Mouse (Mus musculus) olfactory bulb, adult 2 months (tissue): ENCODE measurements around the gene Stat3. TPM values are rescaled to one million over a fixed set of nuclear protein-coding genes. Genes with fewer than 3 reads are reported as not detected.

ENCODE experiments used
- H3K27ac ChIP-seq: fragments of 200-500 bp; 2 replicates; pipeline ENCODE4 v1.5.1; 2012; ENCODE audit warnings: low read depth, low read length; ENCODE audit not compliant: insufficient read depth
- H3K4me1 ChIP-seq: fragments of 200-500 bp; 2 replicates; pipeline ENCODE4 v1.6.1; 2012; ENCODE audit warnings: low read length; ENCODE audit not compliant: control insufficient read depth, insufficient read depth
- H3K4me3 ChIP-seq: fragments of 200-500 bp; 2 replicates; pipeline ENCODE4 v1.5.1; 2012; ENCODE audit warnings: mild to moderate bottlenecking, low read depth, low read length, moderate library complexity; ENCODE audit not compliant: insufficient read depth
- CTCF ChIP-seq: fragments of 200-500 bp; IDR thresholded peaks from 2 replicates; pipeline ENCODE4 v1.5.1; 2012; ENCODE audit warnings: low read depth, mild to moderate bottlenecking, low read length, moderate library complexity; ENCODE audit not compliant: insufficient read depth
- POLR2A ChIP-seq: fragments of 200-500 bp; IDR thresholded peaks from 2 replicates; pipeline ENCODE4 v1.6.1; 2012; ENCODE audit warnings: mild to moderate bottlenecking, low read depth, low read length, moderate library complexity; ENCODE audit not compliant: insufficient read depth
- WGBS: fragments of 180-500 bp; shearing (Covaris S2); methylation state at CpG from one replicate; pipeline ENCODE4 v1.1.7; 2018; 5-methylcytosine and 5-hydroxymethylcytosine counted together
- polyA plus RNA-seq: library from polyadenylated mRNA; stranded (reverse); fragments of >200 nt; gene quantifications from 2 replicates; pipeline ENCODE4 v1.2.4, GENCODE M21; 2012; ENCODE audit warnings: low replicate concordance; ENCODE audit not compliant: missing spikeins, insufficient read depth, insufficient read length

Stat3 gene
- polyA plus RNA-seq, 1 experiment: not detected

- no peak for TF ChIP-seq POLR2A
- no peak for TF ChIP-seq CTCF
- H3K27ac ChIP-seq: no peak overlapping the region
- H3K4me3 ChIP-seq: no peak overlapping the region
- 76% methylated on average over 8 of the region's 8 CpGs for WGBS
- H3K4me1 ChIP-seq: peaks cover 6% of the 10 kb centered on the region
Measured at GRCm38 (mm10) chr11:100935373-100936355, 3.7 kb downstream of the Stat3 start.

DNA sequence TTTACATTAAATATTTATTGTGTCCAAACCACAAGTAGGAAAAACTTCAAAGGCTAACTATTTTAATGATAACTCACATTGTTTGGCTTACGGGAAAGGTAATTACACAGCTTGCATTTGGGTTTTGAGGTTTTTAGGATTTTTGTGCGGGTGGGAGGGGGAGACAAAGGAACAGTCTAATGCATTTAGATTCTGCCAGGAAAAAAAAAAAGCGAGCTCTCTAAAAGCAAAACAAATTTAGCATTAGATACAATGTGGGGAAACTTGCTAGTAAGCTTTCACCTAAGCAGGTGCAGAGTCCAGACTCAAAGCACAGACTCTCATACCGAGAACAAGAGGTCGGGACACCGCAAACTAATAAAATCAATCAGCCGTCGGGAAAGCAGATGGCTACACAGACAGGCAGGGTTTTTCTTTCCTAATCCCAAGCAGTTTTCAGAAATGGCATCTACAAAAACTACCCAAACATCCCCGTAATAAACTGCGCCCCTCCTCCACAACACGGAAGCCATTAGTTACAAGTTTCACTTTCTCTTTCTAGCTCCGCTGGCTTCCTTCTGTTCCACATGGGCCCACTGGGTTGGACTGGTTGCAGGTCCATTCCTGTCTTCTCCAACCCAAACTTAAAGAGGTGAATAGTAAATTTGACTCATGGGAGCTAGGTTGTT, 8.0 kb downstream of the Stat3 start:
- no peak for TF ChIP-seq CTCF
- no peak for TF ChIP-seq POLR2A
- 0 out of 2 replicates have a peak overlapping the region, but pooled peaks have one; percentile 16 for H3K27ac ChIP-seq
- peaks cover 9% of the 10 kb centered on the region for H3K4me1 ChIP-seq
- WGBS: 34% methylated on average over 12 of the region's 12 CpGs
- H3K4me3 ChIP-seq: no peak overlapping the region; the same call in 1 of the 2 replicates

- Histone ChIP-seq H3K4me3 (no peak overlapping the region), H3K27ac (no peak overlapping the region), H3K4me1 (peaks cover 9% of the 10 kb centered on the region)
- WGBS: 58% methylated on average over 7 of the region's 7 CpGs
- no peak for TF ChIP-seq CTCF
- no peak for TF ChIP-seq POLR2A
Measured at GRCm38 (mm10) chr11:100930611-100931010, 8.7 kb downstream of the Stat3 start.

GRCm38 (mm10) chr11:100927386-100927785, 12.0 kb downstream of the Stat3 start:
- H3K4me3 ChIP-seq: no peak overlapping the region
- H3K27ac ChIP-seq: no peak overlapping the region
- WGBS: 91% methylated on average over 3 of the region's 3 CpGs
- peaks cover 4% of the 10 kb centered on the region for H3K4me1 ChIP-seq
- TF ChIP-seq POLR2A: no peak

GRCm38 (mm10) chr11:100924386-100924919, 14.9 kb downstream of the Stat3 start:
- Histone ChIP-seq H3K4me1 (peaks cover 6% of the 10 kb centered on the region), H3K4me3 (no peak overlapping the region), H3K27ac (no peak overlapping the region)
- TF ChIP-seq CTCF: no peak
- TF ChIP-seq POLR2A: no peak
- 95% methylated on average over 1 of the region's 1 CpGs for WGBS

DNA sequence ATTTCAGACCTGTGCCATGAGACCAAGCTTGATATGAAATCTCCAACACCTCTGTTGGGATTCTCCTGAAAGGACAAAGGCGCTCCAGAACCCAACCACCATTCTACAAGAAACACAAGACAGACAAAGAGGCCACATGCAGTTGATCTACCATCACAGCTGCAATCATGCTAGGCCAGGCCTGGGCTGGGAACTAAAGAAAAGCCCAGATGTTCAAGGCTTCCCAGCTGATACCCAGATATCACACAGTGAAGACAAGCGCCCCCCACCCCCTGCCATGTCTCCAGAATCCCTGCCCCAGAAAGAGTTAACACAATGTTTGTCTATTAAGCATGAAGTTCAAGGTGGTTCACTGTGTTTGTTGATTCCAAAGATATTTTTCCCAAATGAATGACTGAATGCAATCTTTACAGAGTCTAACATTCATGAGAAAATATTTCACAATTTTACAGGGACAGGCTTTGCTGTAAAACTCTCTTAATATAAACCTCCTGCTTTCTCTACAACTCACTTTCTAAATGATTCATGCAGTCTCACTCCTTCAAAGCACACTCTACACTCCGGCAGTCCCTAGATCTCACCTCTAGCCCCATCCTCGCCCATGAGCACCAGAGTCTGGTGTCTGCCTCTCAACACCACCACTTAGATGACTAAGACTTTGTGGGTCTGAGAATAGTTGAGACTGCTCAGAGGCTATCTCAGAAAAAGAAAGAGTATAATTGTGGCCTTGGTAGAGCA, 18.3 kb downstream of the Stat3 start:
- WGBS: 67% methylated on average over 4 of the region's 4 CpGs
- no peak overlapping the region for H3K4me3 ChIP-seq
- peaks cover 6% of the 10 kb centered on the region for H3K4me1 ChIP-seq
- 0 out of 2 replicates have a peak overlapping the region, but pooled peaks have one; percentile 21 for H3K27ac ChIP-seq
- TF ChIP-seq POLR2A (no peak), CTCF (no peak)

- no peak overlapping the region for H3K27ac ChIP-seq
- H3K4me1 ChIP-seq: peaks cover 8% of the 10 kb centered on the region
- WGBS: 90% methylated on average over 5 of the region's 5 CpGs
- H3K4me3 ChIP-seq: no peak overlapping the region
- TF ChIP-seq CTCF: no peak
- TF ChIP-seq POLR2A: no peak
Measured at GRCm38 (mm10) chr11:100918007-100918406, 21.3 kb downstream of the Stat3 start.

DNA sequence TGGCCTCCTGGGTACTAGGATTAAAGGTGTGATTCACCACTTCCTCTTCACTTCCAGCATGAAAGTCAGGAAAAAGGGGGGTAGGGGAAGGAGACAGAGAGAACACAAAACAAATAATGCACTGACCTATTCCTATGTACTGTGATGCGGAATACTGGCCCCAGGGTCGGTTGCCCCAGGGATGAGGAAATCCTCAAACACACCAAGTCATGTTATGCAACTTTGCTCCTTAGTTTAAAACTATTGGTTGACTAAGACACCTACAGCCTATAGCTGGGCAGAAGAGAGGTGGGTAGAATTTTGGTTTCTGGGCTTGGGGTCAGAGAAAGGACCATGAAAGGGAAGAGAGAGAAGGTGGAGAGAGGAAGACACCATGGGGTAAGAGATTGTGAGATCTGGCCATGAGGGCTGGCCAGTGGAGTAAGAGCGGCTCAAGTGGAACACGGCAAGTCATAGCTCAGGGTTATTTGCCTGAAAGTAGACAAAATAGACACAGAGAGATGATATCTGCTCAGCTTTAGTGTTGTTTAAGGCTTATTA, 22.8 kb downstream of the Stat3 start:
- Histone ChIP-seq H3K4me3 (no peak overlapping the region), H3K27ac (no peak overlapping the region), H3K4me1 (peaks cover 11% of the 10 kb centered on the region)
- no peak for TF ChIP-seq POLR2A
- no peak for TF ChIP-seq CTCF
- WGBS: 93% methylated on average over 4 of the region's 4 CpGs

GRCm38 (mm10) chr11:100915063-100915462, 24.3 kb downstream of the Stat3 start:
- WGBS: 78% methylated on average over 3 of the region's 3 CpGs
- no peak for TF ChIP-seq CTCF
- no peak for TF ChIP-seq POLR2A

More at GRCm38 (mm10) chr11:100915063-100915462, 24.3 kb downstream of the Stat3 start:
- Histone ChIP-seq H3K4me3 (no peak overlapping the region), H3K4me1 (peaks cover 9% of the 10 kb centered on the region), H3K27ac (no peak overlapping the region)
